Mouse (Mus musculus): ENCODE measurements around the gene 2700081O15Rik. TPM values are rescaled to one million over a fixed set of nuclear protein-coding genes. Genes with fewer than 3 reads are reported as not detected.

2700081O15Rik gene
- total RNA-seq, 2 experiments from 2014 or later = 29.6 to 37.6 TPM

Small RNAs within 50 kb of the gene (microRNA-seq; reads per million reads assigned to microRNA genes)
- gene Mir6991 = not detected

Other genes starting within 250 kb of the 2700081O15Rik start
- 100 to 1,000 TPM; 104 to 105 TPM for gene Otub1, start 211.3 kb upstream of the 2700081O15Rik start, total RNA-seq (2021)
- gene Cox8a, start 200.0 kb upstream of the 2700081O15Rik start, total RNA-seq (2021) = 1,000 to 10,000 TPM; 1,477 to 1,649 TPM
- 10 to 100 TPM; 27.2 to 38.8 TPM for gene Naa40, start 176.4 kb upstream of the 2700081O15Rik start, total RNA-seq (2021)
- gene Rcor2, start 150.3 kb upstream of the 2700081O15Rik start, total RNA-seq (2021) = 1 to 10 TPM; 4.5 to 7.6 TPM
- gene Mark2, start 75.8 kb upstream of the 2700081O15Rik start, total RNA-seq (2021) = 10 to 100 TPM; 61.8 to 73.3 TPM
- 10 to 100 TPM; 23.2 to 23.8 TPM for gene Spindoc, start 34.6 kb upstream of the 2700081O15Rik start, total RNA-seq (2021)
- 100 to 1,000 TPM; 128 to 139 TPM for gene Rtn3, start 65.7 kb downstream of the 2700081O15Rik start, total RNA-seq (2021)
- gene Atl3, start 76.4 kb downstream of the 2700081O15Rik start, total RNA-seq (2021) = 100 to 1,000 TPM in 1 of 2 experiments, 10 to 100 TPM in 1; 92.3 to 110 TPM
- 10 to 100 TPM; 83.3 to 97.3 TPM for gene Pla2g16, start 139.8 kb downstream of the 2700081O15Rik start, total RNA-seq (2021)
- gene Lgals12, start 189.6 kb downstream of the 2700081O15Rik start, total RNA-seq (2021) = 10 to 100 TPM; 20.3 to 29.6 TPM
- gene Hrasls5, start 194.9 kb downstream of the 2700081O15Rik start, total RNA-seq (2021) = under 1 TPM in 1 of 2 experiments, not detected in 1; 0.39 TPM